Mouse (Mus musculus) forebrain, embryonic 12.5 days (tissue): Measurements from ENCODE around the gene Lyrm9. TPM values are rescaled to one million over a fixed set of nuclear protein-coding genes. Genes with fewer than 3 reads are reported as not detected.

Experiments used
- polyA plus RNA-seq: library from polyadenylated mRNA; unstranded; fragments of >200 nt; fragmentation: Nextera tagmentation; extraction: Ambion mirVana; gene quantifications from 2 replicates; pipeline ENCODE4 v1.2.1, GENCODE M21; 2016

The Lyrm9 gene
- polyA plus RNA-seq, 1 experiment from 2014 or later, result 24.8 TPM

Other genes starting within 250 kb of the Lyrm9 start
- 32.3 and 32.8 TPM in 2 replicates for gene Nlk, start 129.2 kb upstream of the Lyrm9 start, polyA plus RNA-seq
- 36.5 and 40.3 TPM in 2 replicates for gene Ccnq, start 74.9 kb upstream of the Lyrm9 start, polyA plus RNA-seq
- gene Nos2, start 94.2 kb downstream of the Lyrm9 start, polyA plus RNA-seq, result 0.65 and 0.74 TPM in 2 replicates
- 4.8 and 5.7 TPM in 2 replicates for gene Lgals9, start 158.4 kb downstream of the Lyrm9 start, polyA plus RNA-seq